Mouse (Mus musculus) megakaryocyte, adult 5-6 weeks (primary cell): Measurements from ENCODE around the gene Isg20l2. TPM values are rescaled to one million over a fixed set of nuclear protein-coding genes. Genes with fewer than 3 reads are reported as not detected.
A peak's percentile ranks its signal among the peaks of the same experiment; 100 is the strongest.

Experiments used
- ATAC-seq: 2 replicates; pipeline ENCODE4 v1.8.0; 2016; ENCODE audit warnings: mild to moderate bottlenecking, inconsistent platforms; ENCODE audit not compliant: poor library complexity, severe bottlenecking
- total RNA-seq, 2 experiments: library from RNA; stranded (forward) in 1 of 2; stranded (reverse) in 1 of 2; fragments of 153-499, 151-499 nt in 1 of 2; fragments of 221-1000, 200-1000 nt in 1 of 2; gene quantifications; 2 replicates each; pipeline versions ENCODE4 v1.2.3 to v1.2.4; 2015 to 2017

The Isg20l2 gene
- total RNA-seq, 2 experiments from 2014 or later = 26.3 to 27.5 TPM

DNA sequence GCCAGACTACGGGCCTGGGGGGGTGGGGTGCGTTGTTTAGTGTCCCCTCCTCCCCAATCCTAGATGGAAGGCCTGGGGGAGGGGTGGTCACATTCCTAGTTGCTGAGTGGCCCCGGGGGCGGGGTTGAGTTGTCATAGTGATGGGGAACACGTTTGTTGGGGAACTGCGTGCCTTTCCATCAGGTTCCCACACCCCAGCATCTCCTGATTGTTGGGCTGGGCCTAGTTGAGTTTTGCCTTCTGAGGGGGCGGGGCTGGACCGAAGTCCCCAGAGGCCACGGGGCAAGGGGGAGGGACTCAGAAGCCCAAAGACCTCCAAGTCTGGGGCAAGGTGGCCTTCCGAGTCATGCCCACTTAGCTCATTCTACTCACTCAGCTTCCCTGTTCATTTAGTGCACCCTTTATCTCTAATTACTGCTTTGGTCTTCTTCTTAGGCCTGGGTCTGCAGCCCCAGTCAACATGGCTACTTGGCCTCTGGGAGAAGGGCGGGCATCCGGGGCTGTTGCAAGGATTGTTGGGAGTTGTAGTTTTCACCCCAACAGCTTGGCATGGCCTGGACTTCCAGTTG lies 19.5 kb upstream of the Isg20l2 start:
- peak; percentile 49 for ATAC-seq

DNA sequence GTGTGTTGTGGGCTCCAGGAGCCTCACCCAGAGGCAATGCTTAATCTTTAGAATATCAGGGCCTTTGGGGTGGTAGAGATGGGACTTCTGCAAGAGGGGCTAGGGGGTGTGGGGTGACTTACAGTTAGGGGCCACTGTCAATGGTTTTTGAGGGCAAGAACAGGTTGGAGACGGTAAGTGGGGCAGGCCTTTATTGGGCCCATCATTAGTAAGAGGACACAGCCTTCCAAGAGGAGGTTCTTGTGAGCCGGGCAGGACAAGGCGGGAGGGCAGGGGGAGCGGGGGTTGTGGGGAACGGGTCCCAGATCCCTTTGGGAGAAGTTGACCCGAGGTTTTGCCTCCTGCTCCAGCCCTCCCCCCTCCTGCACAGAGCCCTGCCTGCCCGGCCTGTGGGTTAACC lies 16.6 kb upstream of the Isg20l2 start:
- no peak for ATAC-seq

DNA sequence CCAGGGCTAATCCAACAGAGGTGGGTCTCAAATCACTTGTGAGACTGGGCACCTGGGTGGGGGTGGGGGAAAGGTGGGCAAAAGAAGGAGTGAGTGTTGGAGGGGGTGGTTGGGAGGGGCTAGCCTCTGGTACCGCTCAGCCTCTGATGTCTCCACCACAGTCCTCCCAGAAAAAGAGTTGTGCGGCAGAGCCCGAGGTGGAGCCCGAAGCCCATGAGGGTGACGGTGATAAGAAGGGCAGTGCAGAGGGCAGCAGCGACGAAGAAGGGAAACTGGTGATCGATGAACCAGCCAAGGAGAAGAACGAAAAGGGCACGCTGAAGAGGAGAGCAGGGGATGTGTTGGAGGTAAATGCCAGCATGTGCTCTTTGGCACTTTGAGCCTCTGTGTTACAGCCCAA lies 16.2 kb upstream of the Isg20l2 start:
- ATAC-seq = no peak

DNA sequence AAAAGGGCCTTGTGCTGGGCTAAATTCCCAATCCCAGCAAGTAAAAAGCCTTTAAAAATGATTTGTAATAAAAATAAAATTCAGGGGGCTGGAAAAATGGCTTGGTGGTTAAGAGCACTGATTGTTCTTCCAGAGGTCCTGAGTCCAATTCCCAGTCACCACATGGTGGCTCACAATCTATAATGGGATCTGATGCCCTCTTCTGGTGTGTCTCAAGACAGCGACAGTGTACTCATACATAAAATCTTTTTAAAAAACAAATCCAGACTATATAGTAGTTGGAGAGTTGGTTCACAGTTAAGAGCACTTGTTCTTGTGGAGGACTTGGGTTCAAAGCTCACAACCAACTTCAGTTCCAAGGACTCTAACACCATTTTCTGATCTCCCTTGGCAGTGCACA lies 13.1 kb upstream of the Isg20l2 start:
- no peak for ATAC-seq

- ATAC-seq = no peak
These were observed 11.6 kb upstream of the Isg20l2 start for GRCm38 (mm10) chr3:87918551-87918950.

GRCm38 (mm10) chr3:87919336-87920108 lies 10.6 kb upstream of the Isg20l2 start, which contains the start of gene Mrpl24:
TSS of gene Mrpl24 (plus strand) at chr3:87919506.
- ATAC-seq = peak; percentile 97

GRCm38 (mm10) chr3:87920270-87920943 lies 9.7 kb upstream of the Isg20l2 start:
- ATAC-seq = no peak

GRCm38 (mm10) chr3:87924996-87925395 lies 5.1 kb upstream of the Isg20l2 start:
- ATAC-seq = no peak

GRCm38 (mm10) chr3:87927452-87927851 lies 2.7 kb upstream of the Isg20l2 start:
- no peak for ATAC-seq

- no peak for ATAC-seq
These were observed 605 bp upstream of the Isg20l2 start for GRCm38 (mm10) chr3:87929341-87930077.

DNA sequence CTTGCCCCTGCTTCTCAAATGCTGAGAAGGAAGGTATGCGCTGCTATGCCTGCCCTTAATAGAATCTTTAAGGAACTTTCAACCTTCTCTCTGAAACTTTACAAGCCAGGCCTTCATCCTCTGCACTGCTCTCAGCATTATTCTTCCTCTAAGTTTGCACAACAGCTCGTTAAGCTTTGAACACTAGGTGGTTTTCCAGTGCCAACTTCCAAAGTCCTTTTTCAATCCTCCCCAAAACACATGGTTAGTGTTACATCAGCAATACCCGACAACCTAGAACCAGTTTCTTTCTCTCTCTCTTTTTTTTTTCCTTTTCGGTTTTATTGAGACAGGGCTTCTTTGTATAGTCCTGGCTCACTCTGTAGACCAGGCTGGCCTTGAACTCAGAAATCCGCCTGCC lies 3.9 kb downstream of the Isg20l2 start:
- no peak for ATAC-seq

- no peak for ATAC-seq
These were observed 4.4 kb downstream of the Isg20l2 start for GRCm38 (mm10) chr3:87934501-87934900.

DNA sequence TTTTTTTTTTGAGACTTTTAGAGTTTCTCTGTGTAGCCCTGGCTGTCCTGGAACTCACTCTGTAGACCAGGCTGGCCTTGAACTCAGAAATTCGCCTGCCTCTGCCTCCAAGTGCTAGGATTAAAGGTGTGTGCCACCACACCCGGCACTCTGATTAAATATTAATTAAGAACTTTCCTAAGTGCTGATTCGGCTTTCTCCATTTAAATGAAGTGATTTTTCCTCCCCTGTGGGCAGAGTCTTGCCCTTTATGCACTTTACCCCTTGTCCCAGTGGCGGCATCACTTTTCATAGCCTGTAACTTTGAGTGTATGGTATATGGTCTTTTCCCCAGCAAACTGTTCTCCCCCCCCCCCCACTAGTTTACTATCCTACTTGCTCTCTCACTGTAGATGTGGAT lies 5.1 kb downstream of the Isg20l2 start:
- ATAC-seq = no peak

DNA sequence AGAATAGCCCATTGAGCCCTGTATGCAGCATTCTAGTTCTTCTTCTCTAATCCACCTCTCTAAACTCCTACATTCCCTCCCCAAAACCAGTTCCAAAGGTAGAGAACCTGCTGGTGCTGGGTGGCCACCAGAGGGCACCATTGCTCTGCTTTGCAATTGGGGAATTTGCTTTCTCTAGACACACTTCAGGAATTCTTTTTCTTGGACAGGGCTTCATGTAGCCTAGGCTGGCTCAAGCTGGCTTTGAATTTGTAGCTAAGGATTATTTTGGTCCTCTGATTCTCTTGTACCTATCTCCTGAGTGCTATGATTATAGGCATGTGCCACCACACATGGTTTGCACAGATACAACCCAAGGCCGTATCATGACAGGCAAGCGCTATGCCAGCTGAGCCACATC lies 5.7 kb downstream of the Isg20l2 start:
- peak; percentile 60 for ATAC-seq

DNA sequence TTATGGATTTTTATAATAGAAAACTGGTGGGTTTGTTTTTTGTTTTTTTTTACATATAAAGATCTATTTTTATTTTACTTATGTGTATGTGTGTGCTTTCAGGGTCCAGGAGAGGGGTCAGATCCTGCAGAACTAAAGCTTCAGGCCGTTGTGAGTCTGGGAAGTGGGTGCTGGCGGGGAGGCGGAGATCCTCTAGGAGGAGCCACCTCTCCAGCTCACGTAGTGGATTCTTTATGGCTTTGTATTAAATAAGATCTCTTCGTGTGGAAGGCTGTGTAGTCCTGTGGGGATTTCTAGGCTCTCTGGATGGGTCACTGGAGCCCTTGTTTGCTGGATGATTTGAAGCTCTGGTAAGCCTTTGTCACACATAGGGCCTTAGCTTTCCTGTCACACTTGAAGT lies 10.5 kb downstream of the Isg20l2 start:
- ATAC-seq = no peak

- no peak for ATAC-seq
These were observed 12.4 kb downstream of the Isg20l2 start for GRCm38 (mm10) chr3:87942471-87942870.

DNA sequence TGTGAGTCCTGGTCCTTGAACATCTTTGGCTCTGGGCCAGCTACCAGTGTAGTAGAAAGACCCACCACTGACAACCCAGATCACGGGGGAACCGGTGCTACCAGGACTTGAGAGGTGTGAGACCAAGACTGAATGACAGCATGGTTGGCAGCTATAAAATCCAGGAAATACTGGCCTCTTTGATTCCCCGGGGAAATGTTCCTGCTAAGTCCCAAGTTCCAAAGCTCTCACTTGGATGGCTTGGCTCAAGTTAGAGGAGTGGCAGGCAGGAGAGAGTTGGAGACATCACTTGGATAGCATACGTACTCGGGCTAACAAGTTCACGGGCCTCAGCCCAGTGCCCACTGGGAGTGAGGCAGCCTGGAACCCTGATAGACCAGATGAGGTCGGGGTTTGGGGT lies 13.5 kb downstream of the Isg20l2 start:
- no peak for ATAC-seq

- no peak for ATAC-seq
These were observed 14.9 kb downstream of the Isg20l2 start for GRCm38 (mm10) chr3:87944838-87945600.

- ATAC-seq = no peak
These were observed 15.8 kb downstream of the Isg20l2 start for GRCm38 (mm10) chr3:87945781-87946540.

GRCm38 (mm10) chr3:87946541-87946860 lies 16.4 kb downstream of the Isg20l2 start:
- ATAC-seq = no peak
